Mouse (Mus musculus) myocyte (in vitro differentiated cells): ENCODE measurements at regions not wholly inside any gene's neighbourhood (a gene's known extent, or its start where the extent isn't known, plus 50 kb on each side); places are given as distances from the start of the nearest gene placed in this dataset.
"Not testable (repeated sequence)": the region's sequence is repeated elsewhere in the genome, so short reads cannot be mapped to it uniquely, and the experiment has no call there.

ENCODE experiments used
- H3K27me3 ChIP-seq: one replicate; pipeline ENCODE4 v1.6.1; 2011; ENCODE audit not compliant: control insufficient read depth, insufficient read depth, insufficient read length
- H3K36me3 ChIP-seq: one replicate; pipeline ENCODE4 v1.6.1; 2011; ENCODE audit not compliant: control insufficient read depth, insufficient read depth
- H3K4me2 ChIP-seq: one replicate; pipeline ENCODE4 v1.6.1; 2011; ENCODE audit warnings: low read depth, control low read depth
- H3K4me3 ChIP-seq: one replicate; pipeline ENCODE4 v1.5.1; 2011; ENCODE audit warnings: mild to moderate bottlenecking, control low read depth, moderate library complexity
- H3K79me2 ChIP-seq: one replicate; pipeline ENCODE4 v1.6.1; 2011; ENCODE audit not compliant: control insufficient read depth, insufficient read depth
- H3ac ChIP-seq: one replicate; pipeline ENCODE4 v1.6.1; 2011; ENCODE audit not compliant: control insufficient read depth, insufficient read length
- CEBPB ChIP-seq: IDR thresholded peaks from 2 replicates; pipeline ENCODE4 v1.6.1; 2011; ENCODE audit warnings: mild to moderate bottlenecking, moderate library complexity; ENCODE audit not compliant: poor library complexity, insufficient read depth, severe bottlenecking
- E2F4 ChIP-seq: IDR thresholded peaks from one replicate; pipeline ENCODE4 v1.6.1; 2011; ENCODE audit warnings: mild to moderate bottlenecking, control low read depth, moderate library complexity; ENCODE audit not compliant: insufficient read depth
- MAX ChIP-seq: IDR thresholded peaks from one replicate; pipeline ENCODE4 v1.6.1; 2011; ENCODE audit warnings: low read depth, mild to moderate bottlenecking, control low read depth
- MYOD1 ChIP-seq, 3 experiments: IDR thresholded peaks; one replicate each; pipeline ENCODE4 v1.6.1; 2011; ENCODE audit warnings: control low read depth in 2 of 3, low read depth in 2 of 3, mild to moderate bottlenecking in 2 of 3, moderate library complexity in 1 of 3; ENCODE audit not compliant: insufficient read length in 2 of 3, control insufficient read depth in 1 of 3
- MYOG ChIP-seq, 3 experiments: IDR thresholded peaks; one replicate each; pipeline ENCODE4 v1.6.1; 2011; ENCODE audit warnings: control low read depth in 2 of 3, low read depth in 2 of 3, mild to moderate bottlenecking in 2 of 3; ENCODE audit not compliant: insufficient read length in 2 of 3, control insufficient read depth in 1 of 3, insufficient read depth in 1 of 3
- POLR2A ChIP-seq: IDR thresholded peaks from one replicate; pipeline ENCODE4 v1.6.1; 2011; ENCODE audit warnings: low read depth, mild to moderate bottlenecking, control low read depth, moderate library complexity; ENCODE audit not compliant: insufficient read length
- POLR2AphosphoS2 ChIP-seq: IDR thresholded peaks from one replicate; pipeline ENCODE4 v1.6.1; 2011; ENCODE audit warnings: low read depth, control low read depth; ENCODE audit not compliant: insufficient read length
- REST ChIP-seq: IDR thresholded peaks from one replicate; pipeline ENCODE4 v1.6.1; 2011; ENCODE audit warnings: mild to moderate bottlenecking, control low read depth, moderate library complexity; ENCODE audit not compliant: insufficient read depth, insufficient read length
- SRF ChIP-seq: IDR thresholded peaks from one replicate; pipeline ENCODE4 v1.6.1; 2011; ENCODE audit warnings: low read depth; ENCODE audit not compliant: control insufficient read depth, insufficient read length
- TCF12 ChIP-seq: IDR thresholded peaks from one replicate; pipeline ENCODE4 v1.6.1; 2011; ENCODE audit warnings: mild to moderate bottlenecking, control low read depth; ENCODE audit not compliant: poor library complexity, insufficient read depth, severe bottlenecking
- TCF3 ChIP-seq: IDR thresholded peaks from one replicate; pipeline ENCODE4 v1.6.1; 2011; ENCODE audit warnings: low read depth, control low read depth; ENCODE audit not compliant: insufficient read length
- USF1 ChIP-seq: IDR thresholded peaks from one replicate; pipeline ENCODE4 v1.6.1; 2011; ENCODE audit warnings: low read depth, mild to moderate bottlenecking, control low read depth, moderate library complexity

- H3K36me3 ChIP-seq, result no peaks in the 10 kb centered on the region
- H3K27me3 ChIP-seq, result no peaks in the 10 kb centered on the region
- no peak overlapping the region for H3K4me3 ChIP-seq
Measured at GRCm38 (mm10) chr8:4934551-4934950, 155.2 kb upstream of the Shcbp1 start.

GRCm38 (mm10) chr8:4934035-4934434, 154.7 kb upstream of the Shcbp1 start:
- H3K27me3 ChIP-seq, result no peaks in the 10 kb centered on the region
- H3K36me3 ChIP-seq, result no peaks in the 10 kb centered on the region
- H3ac ChIP-seq, result no peak overlapping the region
- no peaks in the 10 kb centered on the region for H3K79me2 ChIP-seq
- no peak overlapping the region for H3K4me3 ChIP-seq
- H3K4me2 ChIP-seq, result no peak overlapping the region
- no peak for TF ChIP-seq REST
- no peak for TF ChIP-seq POLR2A
- TF ChIP-seq E2F4, result no peak
- TF ChIP-seq MYOG (IDR thresholded peaks at IDR 0.05; ENCODE audit: control insufficient read depth in 1 of 3, insufficient read depth in 1 of 3, insufficient read length in 2 of 3, low read depth in 2 of 3), result no peak
- no peak for TF ChIP-seq MAX
- TF ChIP-seq CEBPB, result no peak
- TF ChIP-seq TCF3, result no peak
- TF ChIP-seq MYOD1 (IDR thresholded peaks at IDR 0.05; ENCODE audit: control insufficient read depth in 1 of 3, insufficient read length in 2 of 3, low read depth in 2 of 3), result no peak
- TF ChIP-seq USF1, result no peak
- no peak for TF ChIP-seq POLR2AphosphoS2
- no peak for TF ChIP-seq TCF12
- TF ChIP-seq SRF, result no peak

More at GRCm38 (mm10) chr8:4934551-4934950, 155.2 kb upstream of the Shcbp1 start:
- Histone ChIP-seq H3K79me2 (no peaks in the 10 kb centered on the region), H3ac (no peak overlapping the region), H3K4me2 (no peak overlapping the region)
- no peak for TF ChIP-seq MYOD1 (IDR thresholded peaks at IDR 0.05; ENCODE audit: control insufficient read depth in 1 of 3, insufficient read length in 2 of 3, low read depth in 2 of 3)

- Histone ChIP-seq H3ac (no peak overlapping the region), H3K4me3 (no peak overlapping the region), H3K79me2 (no peaks in the 10 kb centered on the region), H3K27me3 (no peaks in the 10 kb centered on the region), H3K4me2 (no peak overlapping the region), H3K36me3 (no peaks in the 10 kb centered on the region)
- TF ChIP-seq TCF3 (no peak), CEBPB (no peak), E2F4 (no peak), TCF12 (no peak), REST (no peak), MAX (no peak), POLR2AphosphoS2 (no peak), POLR2A (no peak), MYOG (IDR thresholded peaks at IDR 0.05; ENCODE audit: control insufficient read depth in 1 of 3, insufficient read depth in 1 of 3, insufficient read length in 2 of 3, low read depth in 2 of 3) (no peak), USF1 (no peak), SRF (no peak), MYOD1 (IDR thresholded peaks at IDR 0.05; ENCODE audit: control insufficient read depth in 1 of 3, insufficient read length in 2 of 3, low read depth in 2 of 3) (no peak)
Measured at GRCm38 (mm10) chr8:4916447-4916846, 137.1 kb upstream of the Shcbp1 start.

GRCm38 (mm10) chr8:4895046-4895445, 115.7 kb upstream of the Shcbp1 start:
- H3K4me3 ChIP-seq, result no peak overlapping the region
- TF ChIP-seq POLR2A, result no peak
- TF ChIP-seq MYOG (IDR thresholded peaks at IDR 0.05; ENCODE audit: control insufficient read depth in 1 of 3, insufficient read depth in 1 of 3, insufficient read length in 2 of 3, low read depth in 2 of 3), result no peak
- no peak for TF ChIP-seq REST
- no peak for TF ChIP-seq TCF3
- no peak for TF ChIP-seq POLR2AphosphoS2
- no peak for TF ChIP-seq E2F4
- H3K79me2 ChIP-seq, result no peaks in the 10 kb centered on the region
- H3ac ChIP-seq, result no peak overlapping the region
- no peaks in the 10 kb centered on the region for H3K36me3 ChIP-seq
- no peak overlapping the region for H3K4me2 ChIP-seq
- no peaks in the 10 kb centered on the region for H3K27me3 ChIP-seq

GRCm38 (mm10) chr8:4868761-4869160, 89.4 kb upstream of the Shcbp1 start:
- H3ac ChIP-seq, H3K4me3 ChIP-seq, H3K36me3 ChIP-seq, H3K27me3 ChIP-seq, H3K4me2 ChIP-seq, H3K79me2 ChIP-seq: not testable (repeated sequence)
- peak in 1 of 3 experiments; percentile 35 for TF ChIP-seq MYOD1 (IDR thresholded peaks at IDR 0.05; ENCODE audit: control insufficient read depth in 1 of 3, insufficient read length in 2 of 3, low read depth in 2 of 3)

GRCm38 (mm10) chr8:4839087-4839486, 59.7 kb upstream of the Shcbp1 start:
- no peaks in the 10 kb centered on the region for H3K27me3 ChIP-seq
- no peak overlapping the region for H3ac ChIP-seq
- no peaks in the 10 kb centered on the region for H3K79me2 ChIP-seq
- H3K4me3 ChIP-seq, result no peak overlapping the region
- H3K36me3 ChIP-seq, result no peaks in the 10 kb centered on the region
- TF ChIP-seq MAX, result no peak
- TF ChIP-seq TCF3, result no peak
- no peak for TF ChIP-seq MYOG (IDR thresholded peaks at IDR 0.05; ENCODE audit: control insufficient read depth in 1 of 3, insufficient read depth in 1 of 3, insufficient read length in 2 of 3, low read depth in 2 of 3)
- TF ChIP-seq POLR2AphosphoS2, result no peak
- no peak for TF ChIP-seq USF1
- TF ChIP-seq E2F4, result no peak
- TF ChIP-seq MYOD1 (IDR thresholded peaks at IDR 0.05; ENCODE audit: control insufficient read depth in 1 of 3, insufficient read length in 2 of 3, low read depth in 2 of 3), result no peak
- no peak for TF ChIP-seq REST
- TF ChIP-seq CEBPB, result no peak
- TF ChIP-seq SRF, result no peak
- no peak overlapping the region for H3K4me2 ChIP-seq
